Mouse (Mus musculus) forebrain, embryonic 11.5 days (tissue): ENCODE data around the gene Cyp46a1. TPM values are rescaled to one million over a fixed set of nuclear protein-coding genes. Genes with fewer than 3 reads are reported as not detected.

Experiments
- ATAC-seq: fragments of 200-750 bp; cut with Nextera tagmentation; replicated peaks from 2 replicates; pipeline ENCODE4 v1.8.0; 2017; ENCODE audit warnings: moderate TSS enrichment; ENCODE audit not compliant: low FRiP score
- DNase-seq: peaks from one replicate; pipeline ENCODE4 v3.0.0-alpha.2; 2017; ENCODE audit warnings: low spot score
- H3K27ac ChIP-seq: fragments of 300-500 bp; sonication (generic); 2 replicates; pipeline ENCODE4 v1.5.1; 2014; ENCODE audit warnings: low read depth, low read length
- H3K27me3 ChIP-seq: fragments of 300-500 bp; sonication (generic); 2 replicates; pipeline ENCODE4 v1.6.1; 2014; ENCODE audit warnings: mild to moderate bottlenecking, low read length, mixed read lengths; ENCODE audit not compliant: control insufficient read depth, insufficient read depth
- H3K36me3 ChIP-seq: fragments of 300-500 bp; sonication (generic); 2 replicates; pipeline ENCODE4 v1.6.1; 2014; ENCODE audit warnings: mild to moderate bottlenecking, low read length, moderate library complexity, mixed read lengths; ENCODE audit not compliant: control insufficient read depth, insufficient read depth
- H3K4me1 ChIP-seq: fragments of 300-500 bp; sonication (generic); replicated peaks from 2 replicates; pipeline ENCODE4 v1.6.1; 2014; ENCODE audit warnings: low read length, mixed read lengths; ENCODE audit not compliant: control insufficient read depth, insufficient read depth
- H3K4me2 ChIP-seq: fragments of 300-500 bp; sonication (generic); 2 replicates; pipeline ENCODE4 v1.6.1; 2014; ENCODE audit warnings: low read depth, mild to moderate bottlenecking, low read length, moderate library complexity, mixed read lengths; ENCODE audit not compliant: severe bottlenecking
- H3K4me3 ChIP-seq: fragments of 300-500 bp; sonication (generic); 2 replicates; pipeline ENCODE4 v1.5.1; 2014; ENCODE audit warnings: low read depth, low read length
- H3K9ac ChIP-seq: fragments of 300-500 bp; sonication (generic); 2 replicates; pipeline ENCODE4 v1.6.1; 2014; ENCODE audit warnings: low read length
- H3K9me3 ChIP-seq: fragments of 300-500 bp; sonication (generic); 2 replicates; pipeline ENCODE4 v1.6.1; 2016; ENCODE audit warnings: low read length, mixed read lengths; ENCODE audit not compliant: control insufficient read depth
- WGBS: fragments of 180-500 bp; shearing (Covaris S2); extraction: QIAGEN DNeasy Blood & Tissue Kit; methylation state at CpG from one replicate; pipeline ENCODE4 v1.1.7; 2014; 5-methylcytosine and 5-hydroxymethylcytosine counted together
- polyA plus RNA-seq: library from polyadenylated mRNA; unstranded; fragments of >200 nt; fragmentation: Nextera tagmentation; extraction: Ambion mirVana; gene quantifications from 2 replicates; pipeline ENCODE4 v1.2.1, GENCODE M21; 2014

Gene Cyp46a1
- polyA plus RNA-seq, 1 experiment from 2014 or later = 18.4 TPM

DNA sequence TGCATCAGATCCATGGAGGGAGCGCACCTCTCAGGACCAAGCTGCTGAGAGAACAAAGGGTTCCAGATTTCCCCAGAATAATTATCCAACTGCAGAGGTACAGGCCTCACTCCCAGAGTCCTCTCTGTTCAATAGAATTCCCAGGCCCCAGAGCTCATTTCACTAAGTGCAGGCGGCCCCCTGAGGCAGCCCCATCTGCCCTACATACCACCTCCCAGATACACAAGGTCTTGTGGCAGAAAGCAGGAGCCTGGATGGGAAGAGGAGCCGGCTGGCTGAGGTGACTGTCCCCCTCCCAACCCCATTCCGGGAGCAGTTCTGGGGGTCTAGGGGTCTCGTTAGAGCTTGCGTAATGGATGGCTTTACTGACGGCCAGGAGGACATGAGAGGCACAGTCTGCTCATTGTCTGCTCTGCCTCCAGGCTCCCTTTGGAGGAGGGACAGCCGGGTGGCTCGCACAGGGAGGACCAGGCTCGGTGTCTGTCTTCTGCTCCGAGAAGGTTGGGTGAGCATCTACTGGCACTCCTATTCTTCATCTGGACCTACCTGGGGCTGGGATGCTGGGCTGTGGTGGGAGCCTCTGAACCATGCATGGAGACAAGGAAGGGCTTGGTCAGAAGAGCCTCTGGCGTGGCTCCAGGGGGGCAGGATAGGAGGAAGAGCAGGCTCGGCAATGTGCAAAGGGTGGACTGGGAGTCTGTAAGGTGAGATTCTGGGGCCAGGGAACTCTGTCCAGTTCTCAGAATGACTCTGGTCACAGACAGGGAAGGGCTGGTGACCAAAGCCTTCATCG, 76.4 kb downstream of the Cyp46a1 start:
- Histone ChIP-seq H3K9me3 (no peaks in the 10 kb centered on the region), H3K27me3 (peaks cover 2% of the 10 kb centered on the region; the same call in 1 of the 2 replicates), H3K4me1 (peaks cover 6% of the 10 kb centered on the region; the same call in 1 of the 2 replicates), H3K4me3 (no peak overlapping the region), H3K4me2 (no peak overlapping the region), H3K27ac (no peak overlapping the region), H3K9ac (no peak overlapping the region), H3K36me3 (no peaks in the 10 kb centered on the region)
- no peak for DNase-seq
- 64% methylated on average over 14 of the region's 14 CpGs for WGBS
- no peak for ATAC-seq

Other genes starting within 250 kb of the Cyp46a1 start
- gene Setd3, start 155.1 kb upstream of the Cyp46a1 start, polyA plus RNA-seq = 79.2 and 85.9 TPM in 2 replicates
- gene Ccnk, start 154.8 kb upstream of the Cyp46a1 start, polyA plus RNA-seq = 5.0 and 6.2 TPM in 2 replicates
- 18.0 and 18.8 TPM in 2 replicates for gene Ccdc85c, start 59.0 kb upstream of the Cyp46a1 start, polyA plus RNA-seq
- 2.5 and 3.0 TPM in 2 replicates for gene Hhipl1, start 28.1 kb upstream of the Cyp46a1 start, polyA plus RNA-seq
- gene Eml1, start 36.6 kb downstream of the Cyp46a1 start, polyA plus RNA-seq = 90.3 and 92.5 TPM in 2 replicates
- 111 and 112 TPM in 2 replicates for gene Evl, start 220.3 kb downstream of the Cyp46a1 start, polyA plus RNA-seq